Mouse (Mus musculus): Measurements from ENCODE around the gene Sel1l2.
A peak's percentile ranks its signal among the peaks of the same experiment; 100 is the strongest.

The Sel1l2 gene

GRCm38 (mm10) chr2:140389525-140389924 is at the start of gene Sel1l2:
Gene Sel1l2 (minus strand): TSS chr2:140389706.
- DNase-seq (ENCODE audit: extremely low read depth, low read depth, low spot score) = no peak

GRCm38 (mm10) chr2:140439081-140439480 is 49.6 kb upstream of the Sel1l2 start:
- no peak for DNase-seq (ENCODE audit: extremely low read depth, low read depth, low spot score)

GRCm38 (mm10) chr2:140427283-140427682 is 37.8 kb upstream of the Sel1l2 start:
- DNase-seq (ENCODE audit: extremely low read depth, low read depth, low spot score) = no peak

- DNase-seq (ENCODE audit: extremely low read depth, low read depth, low spot score) = no peak
Measured at GRCm38 (mm10) chr2:140425844-140426243, 36.3 kb upstream of the Sel1l2 start.

- no peak for DNase-seq (ENCODE audit: extremely low read depth, low read depth, low spot score)
Measured at GRCm38 (mm10) chr2:140395744-140396231, 6.3 kb upstream of the Sel1l2 start.

GRCm38 (mm10) chr2:140395179-140395578 is 5.7 kb upstream of the Sel1l2 start, which contains the start of gene Macrod2:
Gene Macrod2 (plus strand): TSS chr2:140395309.
- DNase-seq (ENCODE audit: extremely low read depth, low read depth, low spot score) = peak; percentile 26

GRCm38 (mm10) chr2:140364804-140365203 is 24.7 kb downstream of the Sel1l2 start:
- no peak for DNase-seq (ENCODE audit: extremely low read depth, low read depth, low spot score)

GRCm38 (mm10) chr2:140359905-140360304 is 29.6 kb downstream of the Sel1l2 start:
- no peak for DNase-seq (ENCODE audit: extremely low read depth, low read depth, low spot score)

GRCm38 (mm10) chr2:140342394-140342793 is 47.1 kb downstream of the Sel1l2 start:
- DNase-seq (ENCODE audit: extremely low read depth, low read depth, low spot score) = no peak

GRCm38 (mm10) chr2:140330508-140331306 is 58.8 kb downstream of the Sel1l2 start:
- DNase-seq (ENCODE audit: extremely low read depth, low read depth, low spot score) = no peak

- no peak for DNase-seq (ENCODE audit: extremely low read depth, low read depth, low spot score)
Measured at GRCm38 (mm10) chr2:140302976-140303708, 86.4 kb downstream of the Sel1l2 start.

GRCm38 (mm10) chr2:140297155-140297554 is 92.4 kb downstream of the Sel1l2 start:
- no peak for DNase-seq (ENCODE audit: extremely low read depth, low read depth, low spot score)

GRCm38 (mm10) chr2:140293820-140294219 is 95.7 kb downstream of the Sel1l2 start:
- no peak for DNase-seq (ENCODE audit: extremely low read depth, low read depth, low spot score)

GRCm38 (mm10) chr2:140280808-140281207 is 108.7 kb downstream of the Sel1l2 start:
- peak; percentile 7 for DNase-seq (ENCODE audit: extremely low read depth, low read depth, low spot score)

- no peak for DNase-seq (ENCODE audit: extremely low read depth, low read depth, low spot score)
Measured at GRCm38 (mm10) chr2:140255595-140256141, 133.8 kb downstream of the Sel1l2 start.

- DNase-seq (ENCODE audit: extremely low read depth, low read depth, low spot score) = no peak
Measured at GRCm38 (mm10) chr2:140254256-140254655, 135.2 kb downstream of the Sel1l2 start.

- no peak for DNase-seq (ENCODE audit: extremely low read depth, low read depth, low spot score)
Measured at GRCm38 (mm10) chr2:140243105-140243504, 146.4 kb downstream of the Sel1l2 start.

GRCm38 (mm10) chr2:140242398-140242797 is 147.1 kb downstream of the Sel1l2 start:
- DNase-seq (ENCODE audit: extremely low read depth, low read depth, low spot score) = no peak

GRCm38 (mm10) chr2:140237245-140237644 is 152.3 kb downstream of the Sel1l2 start:
- DNase-seq (ENCODE audit: extremely low read depth, low read depth, low spot score) = no peak

GRCm38 (mm10) chr2:140230295-140230694 is 159.2 kb downstream of the Sel1l2 start:
- DNase-seq (ENCODE audit: extremely low read depth, low read depth, low spot score) = no peak

- DNase-seq (ENCODE audit: extremely low read depth, low read depth, low spot score) = no peak
Measured at GRCm38 (mm10) chr2:140220325-140220724, 169.2 kb downstream of the Sel1l2 start.

- DNase-seq (ENCODE audit: extremely low read depth, low read depth, low spot score) = no peak
Measured at GRCm38 (mm10) chr2:140215965-140216364, 173.5 kb downstream of the Sel1l2 start.
